Mouse (Mus musculus): ENCODE results near the gene Grb2. TPM values are rescaled to one million over a fixed set of nuclear protein-coding genes. Genes with fewer than 3 reads are reported as not detected.

The Grb2 gene
- polyA plus RNA-seq, 1 experiment: 57.2 TPM

DNA sequence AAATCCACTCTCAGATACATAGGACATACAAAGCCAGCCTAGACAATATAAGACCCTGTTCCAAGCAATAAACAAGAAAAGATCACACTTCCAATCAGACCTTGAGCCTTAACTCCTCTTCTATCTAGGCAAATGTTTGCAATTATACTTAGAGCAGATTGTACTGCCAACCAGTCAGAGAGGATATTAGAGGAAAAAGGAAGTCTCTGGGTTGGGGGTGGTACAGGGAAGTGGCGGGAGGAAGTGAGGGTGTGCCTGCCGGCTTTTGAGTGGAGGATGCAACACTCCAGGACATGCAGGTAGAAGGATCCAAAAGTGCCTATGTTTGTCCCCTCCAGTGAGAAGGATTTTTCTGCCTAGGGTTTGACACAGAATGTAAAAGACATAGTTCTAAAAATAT is 3.9 kb upstream of the Grb2 start:
- no peak for DNase-seq (ENCODE audit: low spot score)

DNA sequence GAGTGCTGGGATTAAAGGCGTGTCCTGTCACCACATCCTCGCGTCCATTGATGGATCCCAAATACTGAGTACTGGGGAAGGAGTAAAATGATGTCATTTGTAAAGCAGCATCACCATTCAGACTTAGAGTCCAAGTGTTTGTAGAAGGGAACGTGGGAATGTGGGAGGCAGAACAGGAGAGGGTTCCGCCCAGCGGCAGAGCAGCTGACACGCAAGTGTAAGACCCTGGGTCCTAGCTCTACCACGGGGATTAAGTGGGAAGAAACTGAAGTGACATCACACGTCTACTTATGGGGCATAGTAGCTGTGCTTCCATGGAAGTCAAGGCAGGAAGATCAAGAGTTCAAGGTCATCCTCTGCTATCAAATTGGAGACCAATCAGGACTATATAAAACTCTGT is 2.7 kb upstream of the Grb2 start:
- DNase-seq (ENCODE audit: low spot score): no peak

DNA sequence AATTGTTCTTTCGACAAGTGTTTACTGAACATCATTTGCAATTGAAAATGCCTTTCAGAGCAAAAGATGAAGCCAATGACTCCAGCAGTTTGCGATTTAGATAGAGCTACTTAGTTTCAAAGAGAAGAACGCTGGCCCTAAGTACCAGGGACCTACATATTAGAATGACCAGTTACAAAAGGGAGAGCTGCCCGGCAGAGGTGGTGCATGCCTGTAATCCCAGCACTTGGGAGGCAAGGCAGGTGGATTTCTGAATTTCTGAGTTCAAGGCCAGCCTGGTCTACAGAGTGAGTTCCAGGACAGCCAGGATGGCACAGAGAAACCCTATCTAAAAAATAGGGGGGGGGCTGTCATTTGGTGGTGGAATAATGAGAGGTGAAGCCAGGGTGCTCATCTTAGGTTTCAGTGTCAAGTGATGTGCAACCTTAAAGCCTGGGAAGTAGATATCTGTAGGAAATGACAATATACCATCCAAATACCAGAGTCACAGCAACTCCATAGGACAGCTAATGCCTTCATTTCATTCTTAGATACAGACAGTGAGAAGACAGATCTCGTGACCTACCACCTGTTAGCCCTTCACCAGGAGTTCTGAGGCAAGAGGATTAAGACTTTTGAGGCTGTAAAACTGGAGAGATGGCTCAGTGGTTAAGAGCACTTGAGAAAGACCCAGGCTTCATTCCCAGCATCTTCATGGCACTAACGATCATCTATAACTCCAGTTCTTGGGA is 1.6 kb upstream of the Grb2 start:
- no peak for DNase-seq (ENCODE audit: low spot score)

DNA sequence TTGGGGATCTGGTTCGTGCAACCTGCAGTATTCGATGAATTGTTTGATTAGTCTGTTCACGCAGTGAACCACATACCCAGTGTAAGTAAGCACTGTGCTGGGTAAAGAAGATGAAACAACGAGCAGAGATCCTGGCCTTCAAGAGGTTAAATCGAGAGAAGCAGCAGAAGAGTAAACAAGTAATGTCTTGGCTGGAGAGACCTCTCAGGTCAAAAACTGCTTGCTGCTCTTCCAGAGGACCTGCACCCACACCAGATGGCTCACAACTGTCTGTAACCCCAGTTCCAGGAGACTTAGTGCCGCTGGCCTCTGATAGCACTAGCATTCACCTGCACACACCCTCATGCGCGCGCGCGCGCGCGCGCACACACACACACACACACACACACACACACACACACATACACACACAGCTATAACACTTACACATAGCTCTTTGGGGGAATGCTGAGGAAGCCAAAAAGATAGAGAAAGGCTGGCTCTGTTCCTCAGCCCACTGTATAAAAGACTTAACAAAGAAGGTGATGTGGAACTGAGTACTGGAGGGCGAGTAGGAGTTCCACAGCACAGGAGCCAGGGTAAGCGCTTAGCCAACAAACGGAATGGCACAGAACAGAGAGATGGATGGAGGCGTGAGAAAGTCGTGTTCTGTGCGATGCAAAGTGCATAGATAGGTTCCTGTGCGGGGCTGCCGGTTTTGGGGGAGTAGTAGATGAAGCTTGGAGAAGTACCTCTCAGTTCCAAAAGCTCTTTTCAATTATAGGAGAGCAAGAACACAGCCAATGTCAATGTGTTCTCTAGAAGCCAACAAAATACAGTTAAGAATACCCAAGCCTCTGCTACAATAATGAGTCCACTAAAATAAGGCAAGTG is 795 bp upstream of the Grb2 start:
- no peak for DNase-seq (ENCODE audit: low spot score)

DNA sequence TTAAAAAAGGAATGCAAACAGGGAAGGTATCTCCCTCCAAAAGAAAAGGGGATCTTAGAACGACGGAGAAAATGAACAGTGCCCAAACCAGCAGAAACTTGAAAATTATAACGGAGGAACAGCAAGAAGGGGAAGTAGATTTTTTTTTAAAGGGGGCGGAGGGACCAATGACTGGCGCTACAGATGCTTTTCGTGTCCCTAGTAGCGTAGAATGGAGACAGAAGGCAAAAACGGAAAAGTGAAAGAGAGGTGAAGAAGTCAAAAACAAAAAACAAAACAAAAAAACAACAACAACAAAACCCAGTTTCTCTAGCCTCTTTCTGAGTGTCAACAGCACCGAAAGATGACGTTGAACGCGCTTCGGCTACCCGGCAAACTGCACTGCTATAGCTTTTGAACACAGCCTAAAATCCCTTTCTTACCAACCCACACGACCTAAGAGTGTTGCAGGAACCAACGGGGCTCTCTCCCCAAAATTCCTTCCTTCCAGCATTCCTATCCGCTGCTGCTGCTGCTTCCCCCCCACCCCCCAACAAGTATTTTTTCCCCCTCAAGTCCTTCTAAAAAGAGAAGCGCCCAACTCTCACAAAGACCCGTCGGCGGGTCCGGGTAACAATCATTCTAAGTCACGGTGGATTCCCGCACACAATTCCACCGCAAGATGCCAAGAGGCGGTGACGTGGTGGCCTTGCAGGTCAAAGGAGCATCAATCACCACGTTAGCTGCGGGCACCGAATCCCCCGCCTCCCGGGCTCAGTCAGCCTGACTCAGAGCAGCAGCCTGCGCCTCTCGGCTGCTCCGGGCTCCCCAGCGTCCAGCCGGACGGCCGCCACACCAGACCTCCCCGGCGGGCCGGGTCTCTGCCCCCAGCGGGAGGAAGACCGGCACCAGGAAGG is 836 bp downstream of the Grb2 start:
- DNase-seq (ENCODE audit: low spot score): peak; percentile 55

DNA sequence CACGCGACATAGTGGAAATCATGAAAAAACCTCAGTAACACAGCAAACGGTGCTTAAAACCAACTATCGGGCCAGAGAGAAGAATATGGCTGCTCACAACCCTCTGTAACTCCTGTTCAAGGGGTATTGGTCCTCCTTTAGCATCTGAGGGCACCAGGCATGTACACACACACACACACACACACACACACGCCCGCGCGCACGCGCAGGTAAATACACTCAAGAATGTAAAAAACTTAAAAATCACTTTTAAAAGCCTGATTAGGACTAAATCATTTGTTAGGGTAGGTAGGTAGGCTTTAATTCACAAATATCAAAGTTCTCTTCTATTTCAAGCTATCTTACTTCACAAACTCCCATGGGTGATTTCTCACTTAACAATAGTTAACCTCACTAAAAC is 1.8 kb downstream of the Grb2 start:
- DNase-seq (ENCODE audit: low spot score): no peak

DNA sequence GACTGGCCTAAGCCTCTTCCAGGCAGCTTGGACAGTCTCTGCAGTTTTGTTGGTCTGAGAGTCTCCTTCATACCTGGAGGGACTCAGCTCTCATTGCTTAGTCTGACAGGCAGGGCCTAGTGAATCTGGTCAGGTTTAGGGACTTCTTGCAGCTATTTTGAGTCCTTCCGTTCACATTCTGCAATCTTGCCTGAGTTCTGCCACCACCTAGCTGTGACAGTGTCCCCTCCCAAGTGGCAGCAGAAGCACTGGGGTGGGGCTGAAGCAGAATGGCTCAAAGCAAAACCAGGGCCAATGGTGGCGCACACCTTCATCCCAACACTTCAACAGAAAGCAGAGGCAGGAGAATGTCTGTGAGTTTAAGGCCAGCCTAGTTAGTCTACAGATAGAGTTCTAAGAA is 2.8 kb downstream of the Grb2 start:
- no peak for DNase-seq (ENCODE audit: low spot score)

DNA sequence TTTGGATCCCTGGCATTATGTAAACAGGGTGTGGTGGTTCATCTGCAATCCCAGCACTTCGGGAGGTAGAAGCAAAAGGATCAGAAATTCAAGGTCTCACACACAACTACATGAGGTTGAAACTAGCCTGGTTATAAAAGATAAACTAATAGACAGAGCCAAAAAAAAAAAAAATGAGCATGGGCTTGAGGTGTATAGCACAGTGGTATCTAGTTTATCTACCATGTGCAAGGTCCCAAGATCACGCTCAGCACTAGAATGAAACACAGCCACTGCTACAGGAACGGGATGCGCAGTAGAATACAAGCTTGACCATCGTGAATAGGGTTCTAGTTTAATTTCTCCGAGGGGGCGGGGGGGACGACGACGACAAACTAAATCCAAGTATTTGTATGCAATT is 3.7 kb downstream of the Grb2 start:
- DNase-seq (ENCODE audit: low spot score): no peak

DNA sequence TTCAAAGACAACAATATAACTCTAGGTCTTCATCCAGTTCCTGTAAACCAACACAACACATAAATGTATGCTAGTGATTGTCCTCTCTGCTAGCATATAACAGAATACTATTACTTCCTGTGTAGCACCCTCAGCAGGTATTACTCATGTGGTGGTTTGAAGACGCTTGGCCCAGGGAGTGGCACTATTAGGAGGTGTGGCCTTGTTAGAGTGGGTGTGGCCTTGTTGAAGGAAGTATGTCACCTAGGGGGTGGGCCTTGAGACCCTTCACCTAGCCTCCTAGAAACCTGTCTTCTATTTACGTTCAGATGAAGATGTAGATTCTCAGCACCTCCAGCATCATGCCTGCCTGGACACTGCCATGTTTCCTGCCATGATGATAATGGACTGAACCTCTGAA is 4.9 kb downstream of the Grb2 start:
- DNase-seq (ENCODE audit: low spot score): no peak

DNA sequence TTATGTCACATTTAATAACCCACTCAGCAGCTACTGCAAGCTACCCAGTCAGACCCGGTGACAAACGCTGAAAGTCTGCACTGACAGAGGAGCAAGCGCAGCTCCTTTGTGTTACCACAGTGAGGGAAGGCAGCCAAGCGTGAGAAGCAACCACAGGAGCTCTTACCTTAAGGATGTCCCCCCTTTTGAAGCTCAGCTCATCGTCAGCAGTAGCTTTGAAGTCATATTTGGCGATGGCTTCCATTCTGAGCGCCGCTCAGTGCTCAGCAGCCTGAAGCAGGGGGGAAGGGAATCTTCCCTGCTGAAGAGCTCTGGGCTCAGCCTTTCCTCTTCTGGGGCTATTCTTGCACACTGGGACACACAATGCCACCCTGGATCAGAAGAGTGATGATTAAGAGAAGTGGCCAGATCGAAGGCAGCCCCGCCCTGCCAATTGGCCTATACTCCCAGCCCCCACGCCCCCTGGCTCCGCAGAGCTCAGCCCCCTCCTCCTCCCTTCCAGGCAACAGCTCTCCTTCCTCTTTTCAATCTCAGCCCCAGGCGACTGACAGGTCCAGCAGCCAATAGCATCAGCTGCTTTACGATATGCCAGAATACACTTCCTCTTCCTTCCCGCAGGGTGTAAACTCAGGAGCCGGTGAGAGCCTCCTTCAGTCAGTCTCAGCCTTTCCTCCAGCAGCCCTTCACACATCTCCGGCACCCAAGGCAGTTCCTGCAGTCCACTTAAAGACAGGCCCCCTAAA is 9.2 kb downstream of the Grb2 start:
- DNase-seq (ENCODE audit: low spot score): peak; percentile 68

DNA sequence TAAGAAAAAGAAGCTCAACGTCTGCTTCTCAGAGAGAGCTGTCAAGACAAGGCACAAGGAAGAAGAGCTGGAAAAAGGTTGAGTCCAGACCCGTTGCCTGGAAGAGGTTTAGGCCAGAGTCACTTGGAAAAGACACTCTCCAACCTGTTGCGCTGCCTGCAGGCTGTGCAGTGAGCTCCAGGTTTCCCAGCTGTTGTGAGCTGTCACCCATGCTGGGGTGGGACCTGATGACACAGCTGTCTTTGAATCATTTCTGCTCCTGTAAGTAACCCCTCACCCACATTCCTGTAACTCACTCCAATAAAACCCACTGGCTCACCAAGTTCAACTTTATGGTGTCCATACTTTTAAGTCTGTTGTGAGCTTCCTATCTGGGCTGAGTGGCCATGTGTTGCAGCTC is 10.7 kb downstream of the Grb2 start:
- DNase-seq (ENCODE audit: low spot score): no peak

DNA sequence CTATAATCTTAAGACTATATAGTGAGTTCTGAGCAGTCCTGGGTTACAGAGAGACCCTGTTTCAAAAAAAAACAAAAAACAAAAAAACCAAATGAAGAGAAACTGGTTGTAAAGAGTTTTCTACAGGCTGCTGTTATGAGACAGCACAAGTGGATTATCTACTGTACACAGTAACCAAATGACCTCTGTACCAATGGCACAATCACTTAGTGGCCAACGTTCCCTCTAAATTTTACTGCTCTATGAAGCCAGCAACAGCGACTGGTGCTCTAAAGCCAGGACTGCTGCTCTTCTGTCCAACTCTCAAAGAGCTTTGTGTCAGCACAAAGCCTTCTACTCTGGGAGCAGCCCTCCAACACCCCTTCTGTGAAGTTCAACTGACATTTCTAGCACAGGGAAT is 11.3 kb downstream of the Grb2 start:
- no peak for DNase-seq (ENCODE audit: low spot score)

DNA sequence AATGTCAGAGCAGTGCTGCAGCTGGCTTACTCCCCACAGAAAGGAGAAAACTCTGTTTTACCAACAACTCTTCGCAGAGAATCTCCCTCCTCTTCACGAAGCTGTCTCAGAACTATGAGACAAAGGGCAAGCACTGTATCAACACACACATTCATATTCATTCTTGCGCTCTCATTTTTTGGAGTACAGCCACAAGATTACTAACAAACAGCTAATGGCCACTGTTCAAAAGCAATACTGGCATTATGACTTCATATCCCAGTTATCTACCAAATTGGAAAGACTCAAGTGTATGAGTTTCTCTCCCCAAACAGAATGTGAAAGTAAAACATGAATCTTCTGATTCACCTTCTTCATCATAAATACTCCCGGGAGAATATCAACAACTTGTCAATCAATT is 11.9 kb downstream of the Grb2 start:
- DNase-seq (ENCODE audit: low spot score): no peak

DNA sequence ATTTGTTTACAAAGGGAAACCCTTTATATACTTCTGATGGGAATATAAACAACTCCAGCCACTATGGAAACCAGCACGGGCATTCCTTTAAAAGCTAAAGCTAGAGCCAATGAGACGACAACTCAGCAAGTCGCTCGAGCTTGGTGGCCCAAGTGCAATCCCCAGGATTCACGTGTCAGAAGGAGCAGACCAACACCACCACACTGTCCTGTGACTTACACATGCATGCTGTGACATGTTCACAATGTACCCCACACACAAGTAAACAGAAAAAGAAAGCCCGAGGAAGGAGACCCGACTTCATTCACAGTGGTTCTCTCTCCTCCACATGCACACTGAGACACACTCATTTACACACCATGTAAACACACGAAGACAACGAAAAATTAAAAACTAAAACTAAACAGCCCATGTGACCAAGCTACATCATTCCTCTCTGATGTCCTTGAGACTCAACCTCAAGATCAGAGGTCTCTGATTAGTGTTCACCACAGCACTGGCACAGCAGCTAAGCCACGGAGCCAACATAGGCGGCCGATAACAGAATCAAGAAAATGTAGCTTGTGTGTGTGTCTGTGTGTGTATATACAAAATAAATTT is 14.3 kb downstream of the Grb2 start:
- no peak for DNase-seq (ENCODE audit: low spot score)

DNA sequence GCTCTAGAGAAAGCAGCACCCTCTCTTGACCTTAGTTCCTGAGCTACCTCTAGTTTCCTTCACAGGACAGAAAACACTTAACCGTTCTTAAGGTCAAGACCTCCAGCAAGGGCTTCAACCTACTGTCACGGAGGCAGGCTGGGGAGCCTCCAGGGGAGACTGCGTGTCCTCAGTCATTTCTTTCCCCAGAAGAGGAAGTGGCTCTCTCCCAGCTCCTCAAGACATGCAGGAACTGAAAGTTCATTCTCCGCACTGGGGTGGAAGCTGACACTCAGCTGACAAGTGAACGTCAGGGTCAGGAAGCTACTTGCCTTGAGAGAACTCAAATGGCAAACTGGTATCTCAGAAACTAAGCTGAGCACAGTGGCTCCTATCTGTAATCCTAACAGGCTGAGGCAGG is 15.6 kb downstream of the Grb2 start:
- no peak for DNase-seq (ENCODE audit: low spot score)

DNA sequence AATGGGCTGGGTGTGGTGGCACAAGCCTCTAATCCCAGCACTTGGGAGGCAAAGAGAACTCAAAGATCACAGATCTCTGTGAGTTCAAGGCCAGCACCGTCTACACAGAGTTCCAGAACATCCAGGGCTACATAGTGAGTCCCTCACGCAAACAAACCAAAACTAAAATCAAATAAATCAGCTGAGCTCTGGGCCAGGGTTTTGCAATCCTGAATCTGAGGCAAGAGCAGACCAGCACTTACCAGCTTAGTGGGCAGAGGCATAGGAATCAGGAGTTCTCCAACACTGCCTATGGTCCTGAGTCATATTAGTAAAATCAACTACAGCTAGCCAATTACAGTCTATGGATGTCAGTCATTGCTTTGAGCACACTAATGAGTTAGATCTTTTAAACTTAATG is 16.4 kb downstream of the Grb2 start:
- DNase-seq (ENCODE audit: low spot score): no peak

DNA sequence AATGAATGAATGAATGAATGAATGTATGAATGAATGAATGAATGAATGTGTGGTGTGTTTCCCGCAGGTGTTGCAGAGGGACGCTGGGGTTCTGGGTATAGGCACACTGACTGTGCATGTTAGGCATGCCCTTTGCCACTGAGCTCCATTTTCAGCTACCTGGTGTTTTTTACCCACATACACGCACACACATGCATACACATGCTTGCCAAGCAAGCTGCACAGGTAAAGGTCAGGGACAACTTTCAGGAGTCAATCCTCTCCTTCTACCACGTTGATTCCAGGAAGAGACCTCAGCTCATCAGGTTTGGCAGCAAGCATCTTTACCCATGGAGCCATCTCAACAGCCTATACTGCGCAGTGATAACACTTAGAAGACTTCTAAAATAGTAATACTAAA is 16.9 kb downstream of the Grb2 start:
- DNase-seq (ENCODE audit: low spot score): no peak

DNA sequence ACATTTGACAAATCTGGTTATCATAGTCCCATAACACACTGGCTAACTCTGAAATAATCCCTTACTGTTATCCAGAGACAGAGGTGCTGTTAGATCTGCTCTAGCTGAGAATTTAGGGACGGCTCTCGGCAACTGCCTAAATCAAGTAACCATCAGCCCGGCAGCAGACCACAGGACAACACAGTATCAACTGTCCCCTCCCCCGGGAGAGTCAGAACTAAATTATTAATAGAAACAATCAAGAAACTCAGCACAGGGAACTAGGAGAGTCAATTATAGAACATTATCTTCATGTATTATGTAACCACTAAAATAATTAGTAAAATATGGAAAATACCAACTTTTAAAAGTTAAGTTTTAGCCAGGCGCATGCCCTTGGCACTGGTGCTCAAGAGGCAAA is 17.4 kb downstream of the Grb2 start:
- DNase-seq (ENCODE audit: low spot score): no peak

DNA sequence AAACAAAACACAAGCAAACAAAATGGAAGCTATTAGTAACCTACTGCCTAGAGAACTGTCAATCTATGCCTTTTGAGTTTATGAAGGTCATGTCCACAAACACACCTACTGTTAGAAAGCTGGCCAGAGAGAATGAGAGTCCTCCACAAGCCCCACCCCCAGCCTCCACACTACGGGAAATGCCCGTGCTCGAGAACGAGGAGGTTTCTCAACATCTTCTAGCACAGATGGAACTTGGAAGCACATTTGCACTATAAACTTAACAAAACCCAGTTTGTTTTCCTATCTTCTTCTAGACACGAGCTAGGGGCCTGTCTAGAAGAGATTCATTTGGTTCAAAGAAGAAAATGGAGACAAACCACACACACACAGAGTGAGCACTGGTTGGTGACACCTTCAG is 18.0 kb downstream of the Grb2 start:
- DNase-seq (ENCODE audit: low spot score): no peak

DNA sequence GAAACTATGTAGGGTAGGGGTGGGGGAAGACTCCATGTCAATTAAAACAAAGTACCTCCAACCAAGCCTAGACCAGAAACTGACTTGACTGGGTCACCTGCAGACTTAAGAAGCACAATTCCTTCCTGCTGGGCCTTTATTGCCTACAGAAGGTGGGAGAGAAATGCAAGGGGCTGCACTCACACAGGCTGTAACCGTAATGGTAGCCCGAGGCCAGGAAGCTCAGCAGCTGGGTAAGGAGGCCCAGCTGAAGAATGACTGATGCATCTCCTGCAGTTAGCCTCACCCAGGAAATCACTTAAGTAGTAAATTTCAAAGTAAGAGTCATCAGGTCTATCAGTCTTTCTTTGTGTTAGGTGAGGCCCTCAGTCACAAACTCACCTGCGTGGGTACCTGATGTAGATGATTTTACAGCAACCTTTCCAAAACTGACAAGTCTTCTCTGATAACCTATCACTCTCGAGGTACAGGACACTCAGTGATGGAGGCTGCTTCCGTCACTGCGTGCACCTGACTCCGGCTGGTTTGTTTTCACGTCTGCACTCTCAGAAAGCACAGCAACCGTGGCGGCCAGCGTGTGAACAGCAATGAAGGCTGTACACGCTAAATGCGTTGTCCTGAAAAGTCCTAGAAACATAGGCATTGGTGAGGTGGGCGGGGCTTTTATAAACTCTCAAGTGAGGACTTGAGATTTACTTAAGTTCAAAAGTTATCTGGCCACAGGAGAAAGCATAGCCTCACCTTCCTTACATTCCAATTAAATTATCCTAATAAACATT is 19.1 kb downstream of the Grb2 start:
- DNase-seq (ENCODE audit: low spot score): no peak
